Mouse (Mus musculus) intestine, postnatal 0 days (tissue): ENCODE measurements around the gene Hs6st3. TPM values are rescaled to one million over a fixed set of nuclear protein-coding genes. Genes with fewer than 3 reads are reported as not detected.

ENCODE experiments used
- ATAC-seq: fragments of 200-750 bp; cut with Nextera tagmentation; 2 replicates; pipeline ENCODE4 v1.8.0; 2017; ENCODE audit warnings: mild to moderate bottlenecking, moderate TSS enrichment, moderate library complexity
- H3K27ac ChIP-seq: fragments of 300-500 bp; sonication (generic); 2 replicates; pipeline ENCODE4 v1.5.1; 2014; ENCODE audit warnings: mild to moderate bottlenecking, low read depth, low read length, moderate library complexity
- H3K27me3 ChIP-seq: fragments of 300-500 bp; sonication (generic); replicated peaks from 2 replicates; pipeline ENCODE4 v1.6.1; 2014; ENCODE audit warnings: low read length, mixed read lengths; ENCODE audit not compliant: control insufficient read depth, insufficient read depth
- H3K36me3 ChIP-seq: fragments of 300-500 bp; sonication (generic); 2 replicates; pipeline ENCODE4 v1.6.1; 2014; ENCODE audit warnings: mild to moderate bottlenecking, moderate library complexity; ENCODE audit not compliant: control insufficient read depth, insufficient read depth
- H3K4me1 ChIP-seq: fragments of 300-500 bp; sonication (generic); replicated peaks from 2 replicates; pipeline ENCODE4 v1.6.1; 2014; ENCODE audit warnings: antibody characterized with exemption, low read length, mixed read lengths; ENCODE audit not compliant: control insufficient read depth, insufficient read depth
- H3K4me2 ChIP-seq: fragments of 300-500 bp; sonication (generic); replicated peaks from 2 replicates; pipeline ENCODE4 v1.6.1; 2014; ENCODE audit warnings: low read depth, mild to moderate bottlenecking, moderate library complexity
- H3K4me3 ChIP-seq: fragments of 300-500 bp; sonication (generic); 2 replicates; pipeline ENCODE4 v1.5.1; 2014; ENCODE audit warnings: low read depth, low read length
- H3K9ac ChIP-seq: fragments of 300-500 bp; sonication (generic); 2 replicates; pipeline ENCODE4 v1.6.1; 2014; ENCODE audit warnings: mild to moderate bottlenecking, low read depth, low read length
- H3K9me3 ChIP-seq: fragments of 300-500 bp; sonication (generic); 2 replicates; pipeline ENCODE4 v1.6.1; 2016; ENCODE audit warnings: mixed run types; ENCODE audit not compliant: control insufficient read depth
- CTCF ChIP-seq: sonication (generic); IDR thresholded peaks from 2 replicates; pipeline ENCODE4 v1.5.1; 2016; ENCODE audit warnings: low read depth, mild to moderate bottlenecking, control low read depth, antibody characterized with exemption, moderate library complexity
- WGBS: fragments of 180-500 bp; shearing (Covaris S2); extraction: QIAGEN DNeasy Blood & Tissue Kit; methylation state at CpG from one replicate; pipeline ENCODE4 v1.1.7; 2014; 5-methylcytosine and 5-hydroxymethylcytosine counted together
- polyA plus RNA-seq: library from polyadenylated mRNA; unstranded; fragments of >200 nt; fragmentation: Nextera tagmentation; extraction: Ambion mirVana; gene quantifications from 2 replicates; pipeline ENCODE4 v1.2.1, GENCODE M21; 2015

Gene Hs6st3
- polyA plus RNA-seq, 1 experiment from 2014 or later = not detected

- H3K4me2 ChIP-seq = no peak overlapping the region
- no peak for TF ChIP-seq CTCF
- H3K9ac ChIP-seq = no peak overlapping the region
- H3K27me3 ChIP-seq = no peaks in the 10 kb centered on the region
- no peak for ATAC-seq
- no peaks in the 10 kb centered on the region for H3K4me1 ChIP-seq
- H3K36me3 ChIP-seq = no peaks in the 10 kb centered on the region
- 88% methylated on average over 7 of the region's 7 CpGs for WGBS
- H3K4me3 ChIP-seq = no peak overlapping the region
- no peaks in the 10 kb centered on the region for H3K9me3 ChIP-seq
- no peak overlapping the region for H3K27ac ChIP-seq
Measured at GRCm38 (mm10) chr14:119832012-119832325, 693.8 kb downstream of the Hs6st3 start.

GRCm38 (mm10) chr14:119832940-119833339 is 694.8 kb downstream of the Hs6st3 start:
- H3K4me2 ChIP-seq = no peak overlapping the region
- TF ChIP-seq CTCF = no peak
- WGBS = 57% methylated on average over 9 of the region's 9 CpGs
- no peak overlapping the region for H3K27ac ChIP-seq
- H3K36me3 ChIP-seq = no peaks in the 10 kb centered on the region
- no peak overlapping the region for H3K9ac ChIP-seq
- no peaks in the 10 kb centered on the region for H3K9me3 ChIP-seq
- H3K4me3 ChIP-seq = no peak overlapping the region
- no peak for ATAC-seq
- no peaks in the 10 kb centered on the region for H3K4me1 ChIP-seq
- H3K27me3 ChIP-seq = no peaks in the 10 kb centered on the region

GRCm38 (mm10) chr14:119834008-119834700 is 696.0 kb downstream of the Hs6st3 start:
- Histone ChIP-seq H3K4me3 (no peak overlapping the region), H3K9me3 (no peaks in the 10 kb centered on the region), H3K36me3 (no peaks in the 10 kb centered on the region), H3K4me2 (no peak overlapping the region), H3K4me1 (no peaks in the 10 kb centered on the region), H3K9ac (no peak overlapping the region), H3K27ac (no peak overlapping the region), H3K27me3 (no peaks in the 10 kb centered on the region)
- 56% methylated on average over 8 of the region's 8 CpGs for WGBS
- no peak for ATAC-seq
- no peak for TF ChIP-seq CTCF

- WGBS = 81% methylated on average over 3 of the region's 3 CpGs
- H3K36me3 ChIP-seq = no peaks in the 10 kb centered on the region
- TF ChIP-seq CTCF = no peak
- no peaks in the 10 kb centered on the region for H3K4me1 ChIP-seq
- no peak overlapping the region for H3K4me2 ChIP-seq
- ATAC-seq = no peak
- no peak overlapping the region for H3K4me3 ChIP-seq
- H3K27ac ChIP-seq = no peak overlapping the region
- no peaks in the 10 kb centered on the region for H3K27me3 ChIP-seq
- H3K9me3 ChIP-seq = no peaks in the 10 kb centered on the region
- no peak overlapping the region for H3K9ac ChIP-seq
Measured at GRCm38 (mm10) chr14:119836051-119836450, 697.9 kb downstream of the Hs6st3 start.

- Histone ChIP-seq H3K4me1 (no peaks in the 10 kb centered on the region), H3K27me3 (no peaks in the 10 kb centered on the region), H3K4me3 (no peak overlapping the region), H3K4me2 (no peak overlapping the region), H3K36me3 (no peaks in the 10 kb centered on the region), H3K27ac (no peak overlapping the region), H3K9ac (no peak overlapping the region), H3K9me3 (no peaks in the 10 kb centered on the region)
- ATAC-seq = no peak
- TF ChIP-seq CTCF = no peak
- WGBS = 68% methylated on average over 12 of the region's 12 CpGs
Measured at GRCm38 (mm10) chr14:119847540-119847939, 709.4 kb downstream of the Hs6st3 start.

GRCm38 (mm10) chr14:119848759-119849298 is 710.7 kb downstream of the Hs6st3 start:
- TF ChIP-seq CTCF = no peak
- WGBS = 51% methylated on average over 4 of the region's 4 CpGs
- no peaks in the 10 kb centered on the region for H3K36me3 ChIP-seq
- H3K27me3 ChIP-seq = no peaks in the 10 kb centered on the region
- no peak for ATAC-seq
- H3K27ac ChIP-seq = no peak overlapping the region
- no peak overlapping the region for H3K4me3 ChIP-seq
- no peak overlapping the region for H3K9ac ChIP-seq
- H3K9me3 ChIP-seq = no peaks in the 10 kb centered on the region
- no peaks in the 10 kb centered on the region for H3K4me1 ChIP-seq
- H3K4me2 ChIP-seq = no peak overlapping the region
